Mouse (Mus musculus) midbrain, embryonic 12.5 days (tissue): Measurements from ENCODE around the gene Cenpk. TPM values are rescaled to one million over a fixed set of nuclear protein-coding genes. Genes with fewer than 3 reads are reported as not detected.
A peak's percentile ranks its signal among the peaks of the same experiment; 100 is the strongest.

Experiments
- ATAC-seq: fragments of 200-750 bp; cut with Nextera tagmentation; 2 replicates; pipeline ENCODE4 v1.8.0; 2017; ENCODE audit warnings: low read depth, moderate TSS enrichment, moderate library complexity; ENCODE audit not compliant: low FRiP score
- H3K27ac ChIP-seq: fragments of 300-500 bp; sonication (generic); replicated peaks from 2 replicates; pipeline ENCODE4 v1.5.1; 2016; ENCODE audit warnings: mild to moderate bottlenecking
- H3K27me3 ChIP-seq: fragments of 300-500 bp; sonication (generic); 2 replicates; pipeline ENCODE4 v1.6.1; 2016; ENCODE audit warnings: mild to moderate bottlenecking
- H3K36me3 ChIP-seq: fragments of 300-500 bp; sonication (generic); 2 replicates; pipeline ENCODE4 v1.6.1; 2016
- H3K4me1 ChIP-seq: fragments of 300-500 bp; sonication (generic); 2 replicates; pipeline ENCODE4 v1.6.1; 2016
- H3K4me2 ChIP-seq: fragments of 300-500 bp; sonication (generic); replicated peaks from 2 replicates; pipeline ENCODE4 v1.6.1; 2016; ENCODE audit warnings: mild to moderate bottlenecking, moderate library complexity
- H3K4me3 ChIP-seq: fragments of 300-500 bp; sonication (generic); 2 replicates; pipeline ENCODE4 v1.5.1; 2016; ENCODE audit warnings: mild to moderate bottlenecking
- H3K9ac ChIP-seq: fragments of 300-500 bp; sonication (generic); replicated peaks from 2 replicates; pipeline ENCODE4 v1.6.1; 2016; ENCODE audit warnings: mild to moderate bottlenecking, moderate library complexity
- H3K9me3 ChIP-seq: fragments of 300-500 bp; sonication (generic); 2 replicates; pipeline ENCODE4 v1.6.1; 2016; ENCODE audit warnings: mild to moderate bottlenecking
- WGBS: fragments of 180-500 bp; shearing (Covaris S2); methylation state at CpG from one replicate; pipeline ENCODE4 v1.1.7; 2016; 5-methylcytosine and 5-hydroxymethylcytosine counted together
- polyA plus RNA-seq: library from polyadenylated mRNA; unstranded; fragments of >200 nt; fragmentation: Nextera tagmentation; extraction: Ambion mirVana; gene quantifications from 2 replicates; pipeline ENCODE4 v1.2.1, GENCODE M21; 2016

The Cenpk gene
- polyA plus RNA-seq, 1 experiment from 2014 or later: 64.0 TPM

- 4% methylated on average over 4 of the region's 4 CpGs for WGBS
- peak overlapping the region; percentile 65 for H3K4me2 ChIP-seq
- peak overlapping the region; percentile 47 for H3K4me3 ChIP-seq
- no peaks in the 10 kb centered on the region for H3K27me3 ChIP-seq
- no peak; the same call in 1 of the 2 replicates for ATAC-seq
- no peaks in the 10 kb centered on the region for H3K36me3 ChIP-seq
- peaks cover 16% of the 10 kb centered on the region for H3K4me1 ChIP-seq
- peak overlapping the region; percentile 46; the same call in 1 of the 2 replicates for H3K9ac ChIP-seq
- no peaks in the 10 kb centered on the region for H3K9me3 ChIP-seq
- H3K27ac ChIP-seq: peak overlapping the region; percentile 71; the same call in 1 of the 2 replicates
Measured at GRCm38 (mm10) chr13:104286336-104286735, 57.9 kb downstream of the Cenpk start.

- Histone ChIP-seq H3K27ac (peak overlapping the region; percentile 71), H3K27me3 (no peaks in the 10 kb centered on the region), H3K36me3 (no peaks in the 10 kb centered on the region), H3K4me3 (peak overlapping the region; percentile 47), H3K9me3 (no peaks in the 10 kb centered on the region), H3K9ac (0 out of 2 replicates have a peak overlapping the region, but pooled peaks have one; percentile 28), H3K4me2 (peak overlapping the region; percentile 65), H3K4me1 (peaks cover 16% of the 10 kb centered on the region)
- peak; percentile 97 for ATAC-seq
- 0% methylated on average over 10 of the region's 10 CpGs for WGBS
Measured at GRCm38 (mm10) chr13:104286897-104287309, 58.5 kb downstream of the Cenpk start.

GRCm38 (mm10) chr13:104287366-104288225 lies 59.2 kb downstream of the Cenpk start, which contains the start of gene Adamts6:
Gene Adamts6 (plus strand): TSS chr13:104287835.
- no peak for ATAC-seq
- H3K4me1 ChIP-seq: peaks cover 16% of the 10 kb centered on the region
- H3K9ac ChIP-seq: peak within 1 kb of the TSS; percentile 53
- peak within 1 kb of the TSS; percentile 47 for H3K4me3 ChIP-seq
- H3K27me3 ChIP-seq: no peaks in the 10 kb centered on the region
- H3K27ac ChIP-seq: peak within 1 kb of the TSS; percentile 71
- H3K4me2 ChIP-seq: peak within 1 kb of the TSS; percentile 65
- H3K36me3 ChIP-seq: no peaks in the 10 kb centered on the region
- WGBS: under 1% methylated on average over 23 of the region's 23 CpGs
- H3K9me3 ChIP-seq: no peaks in the 10 kb centered on the region

GRCm38 (mm10) chr13:104288226-104288859 lies 59.9 kb downstream of the Cenpk start:
- WGBS: 0% methylated on average over 7 of the region's 7 CpGs
- peak; percentile 45 for ATAC-seq
- peak overlapping the region; percentile 65 for H3K4me2 ChIP-seq

GRCm38 (mm10) chr13:104289176-104289575 lies 60.8 kb downstream of the Cenpk start:
- Histone ChIP-seq H3K36me3 (no peaks in the 10 kb centered on the region), H3K9me3 (no peaks in the 10 kb centered on the region), H3K27ac (no peak overlapping the region), H3K4me2 (peak overlapping the region; percentile 65), H3K9ac (no peak overlapping the region), H3K27me3 (no peaks in the 10 kb centered on the region), H3K4me3 (no peak overlapping the region), H3K4me1 (peaks cover 16% of the 10 kb centered on the region)
- ATAC-seq: no peak

More at GRCm38 (mm10) chr13:104288226-104288859, 59.9 kb downstream of the Cenpk start:
- Histone ChIP-seq H3K9me3 (no peaks in the 10 kb centered on the region), H3K4me1 (peaks cover 16% of the 10 kb centered on the region), H3K4me3 (peak overlapping the region; percentile 47), H3K27me3 (no peaks in the 10 kb centered on the region), H3K9ac (peak overlapping the region; percentile 53), H3K36me3 (no peaks in the 10 kb centered on the region), H3K27ac (peak overlapping the region; percentile 67)

GRCm38 (mm10) chr13:104295472-104295871 lies 67.1 kb downstream of the Cenpk start:
- Histone ChIP-seq H3K27me3 (no peaks in the 10 kb centered on the region), H3K4me1 (no peaks in the 10 kb centered on the region), H3K36me3 (no peaks in the 10 kb centered on the region), H3K4me2 (no peak overlapping the region), H3K4me3 (no peak overlapping the region), H3K9ac (no peak overlapping the region), H3K9me3 (no peaks in the 10 kb centered on the region), H3K27ac (no peak overlapping the region)
- WGBS: 97% methylated on average over 1 of the region's 1 CpGs
- no peak for ATAC-seq

Other genes with a start within 250 kb of the Cenpk start
- gene Nln, start 119.0 kb upstream of the Cenpk start, polyA plus RNA-seq: 27.4 and 28.0 TPM in 2 replicates
- 26.8 and 27.1 TPM in 2 replicates for gene Sgtb, start 118.9 kb upstream of the Cenpk start, polyA plus RNA-seq
- gene Trappc13, start 50.1 kb upstream of the Cenpk start, polyA plus RNA-seq: 78.4 and 84.9 TPM in 2 replicates
- 28.6 and 30.9 TPM in 2 replicates for gene Trim23, start 49.8 kb upstream of the Cenpk start, polyA plus RNA-seq
- gene Ppwd1, start 232 bp downstream of the Cenpk start, polyA plus RNA-seq: 13.2 and 13.6 TPM in 2 replicates
- gene Adamts6, start 59.2 kb downstream of the Cenpk start, polyA plus RNA-seq: 2.9 and 4.6 TPM in 2 replicates